Mouse (Mus musculus) brain, embryonic 14.5 days (tissue): Measurements from ENCODE around the gene Cand1.

ENCODE experiments used
- CTCF ChIP-seq: fragments of 200-500 bp; IDR thresholded peaks from 2 replicates; pipeline ENCODE4 v1.5.1; 2012; ENCODE audit warnings: inconsistent platforms, mild to moderate bottlenecking, moderate library complexity, borderline replicate concordance; ENCODE audit not compliant: insufficient read depth, insufficient read length; ENCODE audit errors: extremely low read depth
- POLR2A ChIP-seq: fragments of 200-500 bp; IDR thresholded peaks from 2 replicates; pipeline ENCODE4 v1.6.1; 2012; ENCODE audit warnings: mild to moderate bottlenecking, inconsistent platforms, borderline replicate concordance; ENCODE audit not compliant: poor library complexity, insufficient read depth, insufficient read length, severe bottlenecking; ENCODE audit errors: extremely low read depth

- TF ChIP-seq CTCF: no peak
- TF ChIP-seq POLR2A: no peak
These were observed 40.0 kb downstream of the Cand1 start for GRCm38 (mm10) chr10:119199864-119200263.
